In genomic region chr13:119604322-119604721, GRCm38 (mm10) we compare ENCODE assay signal across 12 mouse cellular contexts. TPM values are rescaled to one million over a fixed set of nuclear protein-coding genes. Genes with fewer than 3 reads are reported as not detected.
DNase-seq lines count a peak whose midpoint lies in the region; ATAC-seq and TF ChIP-seq lines count a peak whose summit lies in the region.
"Not testable (repeated sequence)": the region's sequence is repeated elsewhere in the genome, so short reads cannot be mapped to it uniquely, and the experiment has no call there.
"Had no signal": no experiment of that assay in that cellular context is flagged by ENCODE, and none has a peak within 500 bp of the region (broad histone marks: within the 10 kb centered on the region; RNA-seq: fewer than 3 reads in every experiment).

No protein-coding gene starts in this region.

- not testable (repeated sequence) for H3K36me3 ChIP-seq in embryonic facial prominence, embryonic 13.5 days; forebrain, embryonic 14.5 days (ENCODE audit: control insufficient read depth, insufficient read depth, low read length); heart, embryonic 13.5 days; hindbrain, embryonic 14.5 days (replicated peaks; ENCODE audit: control insufficient read depth, insufficient read depth); intestine, postnatal 0 days (ENCODE audit: control insufficient read depth, insufficient read depth); limb, embryonic 13.5 days; liver, postnatal 0 days (replicated peaks; ENCODE audit: insufficient read depth, low read length); midbrain, postnatal 0 days (ENCODE audit: insufficient read depth, low read length)

- TF ChIP-seq CTCF in intestine, postnatal 0 days (IDR thresholded peaks at IDR 0.05; ENCODE audit: low read depth); liver, postnatal 0 days (IDR thresholded peaks at IDR 0.05; ENCODE audit: low read depth); midbrain, postnatal 0 days (IDR thresholded peaks at IDR 0.05): not testable (repeated sequence)

- H3K9ac ChIP-seq in embryonic facial prominence, embryonic 13.5 days; forebrain, embryonic 14.5 days (ENCODE audit: low read length); heart, embryonic 13.5 days; hindbrain, embryonic 14.5 days; intestine, postnatal 0 days (ENCODE audit: low read depth, low read length); limb, embryonic 13.5 days; liver, postnatal 0 days (replicated peaks); midbrain, postnatal 0 days (replicated peaks; ENCODE audit: low read length, poor library complexity, severe bottlenecking): not testable (repeated sequence)

- WGBS in embryonic facial prominence, embryonic 13.5 days = 89% methylated on average over 8 of the region's 9 CpGs
- 89% methylated on average over 7 of the region's 9 CpGs for WGBS in forebrain, embryonic 14.5 days
- WGBS in heart, embryonic 13.5 days = 80% methylated on average over 8 of the region's 9 CpGs
- WGBS in hindbrain, embryonic 14.5 days = 95% methylated on average over 7 of the region's 9 CpGs
- WGBS in intestine, postnatal 0 days = 93% methylated on average over 7 of the region's 9 CpGs
- 92% methylated on average over 8 of the region's 9 CpGs for WGBS in limb, embryonic 13.5 days
- 87% methylated on average over 7 of the region's 9 CpGs for WGBS in liver, postnatal 0 days (ENCODE audit: insufficient replicate concordance)
- 92% methylated on average over 7 of the region's 9 CpGs for WGBS in midbrain, postnatal 0 days

- H3K27me3 ChIP-seq in embryonic facial prominence, embryonic 13.5 days; forebrain, embryonic 14.5 days (replicated peaks; ENCODE audit: control insufficient read depth, insufficient read depth, low read length); heart, embryonic 13.5 days (replicated peaks); hindbrain, embryonic 14.5 days (ENCODE audit: control insufficient read depth, insufficient read depth, low read length); intestine, postnatal 0 days (replicated peaks; ENCODE audit: control insufficient read depth, insufficient read depth, low read length); limb, embryonic 13.5 days; liver, postnatal 0 days (ENCODE audit: insufficient read depth, low read length); midbrain, postnatal 0 days (ENCODE audit: insufficient read depth, low read length): not testable (repeated sequence)

- DNase-seq in forebrain, embryonic 14.5 days (ENCODE audit: low spot score); hindbrain, embryonic 14.5 days (ENCODE audit: low spot score); midbrain, postnatal 0 days (ENCODE audit: low spot score): not testable (repeated sequence)
- peak; percentile 17 for DNase-seq in liver, postnatal 0 days

- H3K4me2 ChIP-seq in embryonic facial prominence, embryonic 13.5 days; forebrain, embryonic 14.5 days (ENCODE audit: low read length); heart, embryonic 13.5 days; hindbrain, embryonic 14.5 days (replicated peaks); intestine, postnatal 0 days (replicated peaks; ENCODE audit: low read depth); limb, embryonic 13.5 days (replicated peaks); liver, postnatal 0 days (ENCODE audit: low read depth, low read length); midbrain, postnatal 0 days (ENCODE audit: low read depth, low read length, poor library complexity, severe bottlenecking): not testable (repeated sequence)

- not testable (repeated sequence) for H3K4me3 ChIP-seq in embryonic facial prominence, embryonic 13.5 days; forebrain, embryonic 14.5 days (ENCODE audit: low read depth, low read length); heart, embryonic 13.5 days; hindbrain, embryonic 14.5 days (replicated peaks; ENCODE audit: low read length); intestine, postnatal 0 days (ENCODE audit: low read depth, low read length); limb, embryonic 13.5 days; liver, postnatal 0 days (ENCODE audit: low read depth, low read length); midbrain, postnatal 0 days (ENCODE audit: low read depth, low read length)

- not testable (repeated sequence) for TF ChIP-seq EP300 in liver, postnatal 0 days (IDR thresholded peaks at IDR 0.05; ENCODE audit: low read depth)

- H3K4me1 ChIP-seq in embryonic facial prominence, embryonic 13.5 days; forebrain, embryonic 14.5 days (ENCODE audit: control insufficient read depth, insufficient read depth, low read length); heart, embryonic 13.5 days; hindbrain, embryonic 14.5 days (replicated peaks; ENCODE audit: control insufficient read depth, insufficient read depth, low read length); intestine, postnatal 0 days (replicated peaks; ENCODE audit: control insufficient read depth, insufficient read depth, low read length); limb, embryonic 13.5 days; liver, postnatal 0 days (ENCODE audit: insufficient read depth); midbrain, postnatal 0 days (ENCODE audit: insufficient read depth, low read length): not testable (repeated sequence)

- ATAC-seq in embryonic facial prominence, embryonic 13.5 days (ENCODE audit: insufficient number of reproducible peaks, insufficient read depth, low FRiP score, low TSS enrichment, low read depth) = peak; percentile 28
- ATAC-seq in forebrain, embryonic 14.5 days = 0 out of 2 replicates have a peak, but pooled peaks have one; percentile 6
- ATAC-seq in heart, embryonic 13.5 days (ENCODE audit: extremely low read depth, insufficient number of reproducible peaks, low FRiP score, low TSS enrichment) = peak; percentile 7; the same call in 1 of the 2 replicates
- ATAC-seq in hindbrain, embryonic 14.5 days (ENCODE audit: low FRiP score) = peak; percentile 11; the same call in 1 of the 2 replicates
- ATAC-seq in intestine, postnatal 0 days = 0 out of 2 replicates have a peak, but pooled peaks have one; percentile 1
- 0 out of 2 replicates have a peak, but pooled peaks have one; percentile 7 for ATAC-seq in limb, embryonic 13.5 days (ENCODE audit: low FRiP score, low read depth)
- not testable (repeated sequence) for ATAC-seq in liver, postnatal 0 days
- ATAC-seq in midbrain, postnatal 0 days (ENCODE audit: low FRiP score) = peak; percentile 20; the same call in 1 of the 2 replicates

- not testable (repeated sequence) for H3K27ac ChIP-seq in embryonic facial prominence, embryonic 13.5 days; forebrain, embryonic 14.5 days (ENCODE audit: low read depth, low read length); heart, embryonic 13.5 days (replicated peaks); hindbrain, embryonic 14.5 days; intestine, postnatal 0 days (ENCODE audit: low read depth, low read length); limb, embryonic 13.5 days; liver, postnatal 0 days (ENCODE audit: low read depth); midbrain, postnatal 0 days (ENCODE audit: low read depth, low read length)

- peaks cover 16% of the 10 kb centered on the region for H3K9me3 ChIP-seq in embryonic facial prominence, embryonic 13.5 days
- H3K9me3 ChIP-seq in forebrain, embryonic 14.5 days (replicated peaks; ENCODE audit: control insufficient read depth, low read length); hindbrain, embryonic 14.5 days (ENCODE audit: control insufficient read depth, low read length); intestine, postnatal 0 days (ENCODE audit: control insufficient read depth); liver, postnatal 0 days (ENCODE audit: low read length); midbrain, postnatal 0 days (ENCODE audit: low read length): not testable (repeated sequence)
- peaks cover 16% of the 10 kb centered on the region for H3K9me3 ChIP-seq in heart, embryonic 13.5 days
- H3K9me3 ChIP-seq in limb, embryonic 13.5 days = peaks cover 16% of the 10 kb centered on the region

RNA-seq across cellular contexts. Expression of gene Ccl28, which starts 19.3 kb away (rescaled TPM):
- 0.31 and 0.34 TPM in 2 replicates for polyA plus RNA-seq in embryonic facial prominence, embryonic 13.5 days (2015; fragmentation: Nextera tagmentation; extraction: Ambion mirVana)
- 0.14 and 0.31 TPM in 2 replicates for polyA plus RNA-seq in forebrain, embryonic 14.5 days (2014; fragmentation: Nextera tagmentation; extraction: Ambion mirVana)
- polyA plus RNA-seq in heart, embryonic 13.5 days (2015; fragmentation: Nextera tagmentation; extraction: Ambion mirVana) = 0.06 TPM in 1 of 2 replicates, not detected in the other
- polyA plus RNA-seq in hindbrain, embryonic 14.5 days (2014; fragmentation: Nextera tagmentation; extraction: Ambion mirVana) = 0.40 and 0.53 TPM in 2 replicates
- 1.0 and 1.1 TPM in 2 replicates for polyA plus RNA-seq in intestine, postnatal 0 days (2015; fragmentation: Nextera tagmentation; extraction: Ambion mirVana)
- 0.18 and 0.23 TPM in 2 replicates for polyA plus RNA-seq in limb, embryonic 13.5 days (2015; fragmentation: Nextera tagmentation; extraction: Ambion mirVana)
- polyA plus RNA-seq in liver, postnatal 0 days (2015; fragmentation: Nextera tagmentation; extraction: Ambion mirVana) = not detected in 2 replicates
- total RNA-seq in midbrain, postnatal 0 days (2014; rRNA removed) = 2.9 and 3.4 TPM in 2 replicates
- 0.34 and 0.41 TPM in 2 replicates for polyA plus RNA-seq in midbrain, postnatal 0 days (2015; fragmentation: Nextera tagmentation; extraction: Ambion mirVana)
- total RNA-seq: heart, adult 2 months; MEL had no signal
- polyA plus RNA-seq: heart, adult 2 months; liver, adult 2 months; macrophage had no signal
